Mouse (Mus musculus) G1E (cell line): ENCODE measurements at regions not wholly inside any gene's neighbourhood (a gene's known extent, or its start where the extent isn't known, plus 50 kb on each side); places are given as distances from the start of the nearest gene placed in this dataset.

Experiments
- CTCF ChIP-seq: IDR thresholded peaks from 2 replicates; pipeline ENCODE4 v1.5.1; 2012; ENCODE audit warnings: low read depth, low read length, inconsistent platforms, mixed read lengths
- GATA1 ChIP-seq: IDR thresholded peaks from 2 replicates; pipeline ENCODE4 v1.6.1; 2012; ENCODE audit warnings: borderline replicate concordance, low read length, inconsistent platforms, mixed read lengths
- POLR2AphosphoS5 ChIP-seq: IDR thresholded peaks from 2 replicates; pipeline ENCODE4 v1.6.1; 2012; ENCODE audit warnings: low read depth, low read length, inconsistent platforms; ENCODE audit not compliant: insufficient replicate concordance
- TAL1 ChIP-seq: conservative IDR thresholded peaks from 2 replicates; pipeline ENCODE4 v1.6.1; 2012; ENCODE audit warnings: low read depth, low read length, inconsistent platforms, mixed read lengths

- TF ChIP-seq CTCF = no peak
- no peak for TF ChIP-seq TAL1
- TF ChIP-seq POLR2AphosphoS5 = no peak
- no peak for TF ChIP-seq GATA1
Observed at GRCm38 (mm10) chr14:66495146-66495545, 486.1 kb upstream of the Gulo start.
